In the genomic region with DNA sequence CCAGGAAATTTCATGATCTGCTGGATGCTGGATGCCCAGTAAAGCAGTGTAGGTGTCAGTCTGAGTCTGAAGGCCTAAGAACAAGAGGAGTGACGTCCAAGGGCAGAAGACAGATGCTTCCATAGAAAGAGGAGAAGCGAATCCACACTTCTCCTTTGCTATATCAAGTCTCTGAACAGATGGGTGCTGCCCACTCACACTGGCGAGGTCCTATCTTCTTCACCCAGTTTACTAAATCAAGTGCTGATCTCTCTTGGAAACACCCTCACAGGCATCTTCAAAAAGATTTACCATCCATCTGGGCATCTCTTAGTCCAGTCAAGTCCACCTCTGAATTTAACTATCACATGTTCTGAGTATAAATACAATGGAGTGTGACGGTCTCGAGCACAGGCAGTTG, we compare ENCODE assay signal across 15 mouse cellular contexts.
DNase-seq lines count a peak whose midpoint lies in the region.
"Had no signal": no experiment of that assay in that cellular context is flagged by ENCODE, and none has a peak within 500 bp of the region (broad histone marks: within the 10 kb centered on the region; RNA-seq: fewer than 3 reads in every experiment).

No protein-coding gene starts in this region.

- intact Hi-C loops in left cerebral cortex, postnatal 4 days (cut with DNase I), result no loop called here

- peak; percentile 76 for DNase-seq in left cerebral cortex, adult 11 months (ENCODE audit: low spot score)
- DNase-seq in left cerebral cortex, postnatal 4 days, result no peak
- peak; percentile 41 to 50 for DNase-seq in frontal cortex, postnatal 14 days (ENCODE audit: low spot score in 2 of 2)
- DNase-seq in left cerebral cortex, adult 9 months (ENCODE audit: low spot score in 2 of 2), result peak; percentile 75 to 89
- peak; percentile 92 for DNase-seq in telencephalon, adult 2 months (ENCODE audit: low read depth, low spot score)
- DNase-seq in yolk sac, embryonic 10.5 days (ENCODE audit: low spot score), result no peak
- no peak for DNase-seq in kidney, adult 8-10 months
- DNase-seq: adrenal gland, adult 2 months; cerebellum, adult 9-10 months; kidney, adult 9 months; kidney, postnatal 25 days; liver, postnatal 0 days; lung, postnatal 14 days; spleen, adult 18-20 months; thymus, adult 2 months had no signal

Comparison
In these comparisons a context has a peak if more than half of its experiments do, and no peak if none do; other contexts are left out.
1. DNase-seq: peak in left cerebral cortex, adult 11 months (single experiment), frontal cortex, postnatal 14 days (2 of 2), left cerebral cortex, adult 9 months (2 of 2) and telencephalon, adult 2 months (single experiment); none in left cerebral cortex, postnatal 4 days (single experiment), yolk sac, embryonic 10.5 days (single experiment) and kidney, adult 8-10 months (0 of 2).